Mouse (Mus musculus) forebrain, embryonic 13.5 days (tissue): Measurements from ENCODE around the gene Atp1b2. TPM values are rescaled to one million over a fixed set of nuclear protein-coding genes. Genes with fewer than 3 reads are reported as not detected.

ENCODE experiments used
- ATAC-seq: fragments of 200-750 bp; cut with Nextera tagmentation; 2 replicates; pipeline ENCODE4 v1.8.0; 2017
- H3K27ac ChIP-seq: fragments of 300-500 bp; sonication (generic); 2 replicates; pipeline ENCODE4 v1.5.1; 2015; ENCODE audit warnings: inconsistent platforms, mild to moderate bottlenecking, moderate library complexity
- H3K27me3 ChIP-seq: fragments of 300-500 bp; sonication (generic); 2 replicates; pipeline ENCODE4 v1.6.1; 2015; ENCODE audit warnings: mild to moderate bottlenecking, inconsistent platforms
- H3K36me3 ChIP-seq: fragments of 300-500 bp; sonication (generic); 2 replicates; pipeline ENCODE4 v1.6.1; 2015; ENCODE audit warnings: mild to moderate bottlenecking, inconsistent platforms; ENCODE audit not compliant: poor library complexity, severe bottlenecking
- H3K4me1 ChIP-seq: fragments of 300-500 bp; sonication (generic); 2 replicates; pipeline ENCODE4 v1.6.1; 2015; ENCODE audit warnings: inconsistent platforms
- H3K4me2 ChIP-seq: fragments of 300-500 bp; sonication (generic); 2 replicates; pipeline ENCODE4 v1.6.1; 2015; ENCODE audit warnings: inconsistent platforms, mild to moderate bottlenecking, moderate library complexity
- H3K4me3 ChIP-seq: fragments of 300-500 bp; sonication (generic); 2 replicates; pipeline ENCODE4 v1.5.1; 2015; ENCODE audit warnings: mild to moderate bottlenecking, inconsistent platforms
- H3K9ac ChIP-seq: fragments of 300-500 bp; sonication (generic); 2 replicates; pipeline ENCODE4 v1.6.1; 2015; ENCODE audit warnings: mild to moderate bottlenecking, inconsistent platforms
- H3K9me3 ChIP-seq: fragments of 300-500 bp; sonication (generic); replicated peaks from 2 replicates; pipeline ENCODE4 v1.6.1; 2016; ENCODE audit warnings: inconsistent platforms
- WGBS: fragments of 180-500 bp; shearing (Covaris S2); methylation state at CpG from one replicate; pipeline ENCODE4 v1.1.7; 2015; 5-methylcytosine and 5-hydroxymethylcytosine counted together
- polyA plus RNA-seq: library from polyadenylated mRNA; unstranded; fragments of >200 nt; fragmentation: Nextera tagmentation; extraction: Ambion mirVana; gene quantifications from 2 replicates; pipeline ENCODE4 v1.2.1, GENCODE M21; 2015

The Atp1b2 gene
- polyA plus RNA-seq, 1 experiment from 2014 or later: 12.7 TPM

GRCm38 (mm10) chr11:69575220-69575619 lies 30.5 kb downstream of the Atp1b2 start:
- H3K27ac ChIP-seq: no peak overlapping the region
- H3K36me3 ChIP-seq: peaks cover 42% of the 10 kb centered on the region
- no peak overlapping the region for H3K4me2 ChIP-seq
- no peaks in the 10 kb centered on the region for H3K9me3 ChIP-seq
- no peaks in the 10 kb centered on the region for H3K27me3 ChIP-seq
- peaks cover 34% of the 10 kb centered on the region for H3K4me1 ChIP-seq
- H3K4me3 ChIP-seq: no peak overlapping the region
- WGBS: 59% methylated on average over 3 of the region's 3 CpGs
- ATAC-seq: no peak
- H3K9ac ChIP-seq: no peak overlapping the region

GRCm38 (mm10) chr11:69565131-69565530 lies 40.6 kb downstream of the Atp1b2 start:
- ATAC-seq: no peak
- no peaks in the 10 kb centered on the region for H3K27me3 ChIP-seq
- H3K9ac ChIP-seq: no peak overlapping the region
- no peak overlapping the region for H3K27ac ChIP-seq
- no peak overlapping the region for H3K4me3 ChIP-seq
- WGBS: 82% methylated on average over 8 of the region's 8 CpGs
- H3K4me2 ChIP-seq: no peak overlapping the region
- H3K9me3 ChIP-seq: no peaks in the 10 kb centered on the region
- H3K4me1 ChIP-seq: peaks cover 30% of the 10 kb centered on the region
- peaks cover 78% of the 10 kb centered on the region for H3K36me3 ChIP-seq

- Histone ChIP-seq H3K27me3 (no peaks in the 10 kb centered on the region), H3K4me1 (peaks cover 37% of the 10 kb centered on the region), H3K9ac (no peak overlapping the region), H3K9me3 (no peaks in the 10 kb centered on the region), H3K4me3 (no peak overlapping the region), H3K36me3 (peaks cover 71% of the 10 kb centered on the region), H3K27ac (0 out of 2 replicates have a peak overlapping the region, but pooled peaks have one; percentile 14), H3K4me2 (no peak overlapping the region)
- 35% methylated on average over 3 of the region's 3 CpGs for WGBS
- ATAC-seq: no peak
These were observed 41.4 kb downstream of the Atp1b2 start for GRCm38 (mm10) chr11:69564391-69564790.

GRCm38 (mm10) chr11:69563373-69563772 lies 42.4 kb downstream of the Atp1b2 start:
- H3K27ac ChIP-seq: no peak overlapping the region
- H3K36me3 ChIP-seq: peaks cover 68% of the 10 kb centered on the region
- 88% methylated on average over 13 of the region's 13 CpGs for WGBS
- no peaks in the 10 kb centered on the region for H3K9me3 ChIP-seq
- H3K9ac ChIP-seq: no peak overlapping the region
- no peaks in the 10 kb centered on the region for H3K27me3 ChIP-seq
- peaks cover 47% of the 10 kb centered on the region for H3K4me1 ChIP-seq
- no peak overlapping the region for H3K4me2 ChIP-seq
- no peak for ATAC-seq
- no peak overlapping the region for H3K4me3 ChIP-seq

GRCm38 (mm10) chr11:69560896-69561854 lies 44.6 kb downstream of the Atp1b2 start:
- peak overlapping the region; percentile 83; the same call in 1 of the 2 replicates for H3K4me3 ChIP-seq
- peaks cover 47% of the 10 kb centered on the region for H3K36me3 ChIP-seq
- H3K27ac ChIP-seq: peak overlapping the region; percentile 87
- peak overlapping the region; percentile 98 for H3K4me2 ChIP-seq
- peak overlapping the region; percentile 98 for H3K9ac ChIP-seq
- 17% methylated on average over 16 of the region's 16 CpGs for WGBS
- no peaks in the 10 kb centered on the region for H3K27me3 ChIP-seq
- peak; percentile 56 for ATAC-seq
- no peaks in the 10 kb centered on the region for H3K9me3 ChIP-seq
- peaks cover 69% of the 10 kb centered on the region for H3K4me1 ChIP-seq

DNA sequence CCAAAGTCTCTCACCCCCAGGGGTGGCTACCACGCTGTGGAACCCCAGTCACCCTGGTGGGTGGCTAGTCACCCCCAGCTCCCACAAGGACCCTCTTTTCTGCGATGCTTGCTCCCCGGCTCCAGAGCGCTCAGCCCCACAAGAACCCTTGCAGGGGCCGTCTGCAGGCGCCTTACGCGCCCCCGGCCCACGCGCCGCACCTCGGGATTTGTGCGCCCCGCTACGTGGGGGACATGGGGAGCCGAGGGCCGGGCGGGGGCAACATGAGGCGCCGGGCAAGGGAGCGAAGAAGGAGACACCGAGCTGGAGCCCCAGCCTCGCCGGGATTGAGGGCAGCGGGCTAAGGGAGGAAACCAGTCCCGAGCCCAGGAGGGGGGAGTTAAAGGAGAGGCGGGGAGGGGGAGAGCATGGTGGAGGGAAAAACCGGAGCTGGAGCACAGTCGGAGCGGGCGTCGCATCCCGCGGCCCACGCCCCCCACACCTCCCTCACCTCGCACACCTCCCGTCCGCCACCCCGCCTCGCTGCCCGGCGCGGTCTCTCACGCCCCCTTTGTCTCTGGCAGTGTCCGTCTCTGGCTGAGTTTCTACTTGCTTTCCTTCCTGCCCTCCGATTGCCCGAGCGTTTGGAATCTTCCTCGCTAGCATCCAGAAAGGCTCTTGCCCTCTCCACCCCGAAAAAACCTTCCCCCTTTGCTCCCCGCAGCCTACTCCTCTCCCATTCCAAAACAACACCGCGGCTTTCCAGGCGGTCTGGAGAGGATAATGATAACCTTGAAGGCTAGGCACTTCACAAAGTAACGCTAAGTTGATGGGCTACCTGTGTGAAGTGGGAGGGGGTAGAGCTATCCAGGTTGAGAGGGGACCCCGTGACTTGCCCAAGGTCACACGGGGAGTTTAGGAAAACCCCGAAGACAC lies 45.6 kb downstream of the Atp1b2 start, which contains the start of gene Efnb3:
Efnb3 (minus strand) TSS at position 355 of the 915 bp plus-strand sequence.
- peaks cover 80% of the 10 kb centered on the region for H3K4me1 ChIP-seq
- ATAC-seq: peak; percentile 68
- H3K4me3 ChIP-seq: peak within 1 kb of the TSS; percentile 83
- WGBS: under 1% methylated on average over 56 of the region's 59 CpGs
- peak within 1 kb of the TSS; percentile 87 for H3K27ac ChIP-seq
- H3K9me3 ChIP-seq: no peaks in the 10 kb centered on the region
- peaks cover 48% of the 10 kb centered on the region for H3K36me3 ChIP-seq
- no peaks in the 10 kb centered on the region for H3K27me3 ChIP-seq
- H3K4me2 ChIP-seq: peak within 1 kb of the TSS; percentile 98
- peak within 1 kb of the TSS; percentile 98 for H3K9ac ChIP-seq

DNA sequence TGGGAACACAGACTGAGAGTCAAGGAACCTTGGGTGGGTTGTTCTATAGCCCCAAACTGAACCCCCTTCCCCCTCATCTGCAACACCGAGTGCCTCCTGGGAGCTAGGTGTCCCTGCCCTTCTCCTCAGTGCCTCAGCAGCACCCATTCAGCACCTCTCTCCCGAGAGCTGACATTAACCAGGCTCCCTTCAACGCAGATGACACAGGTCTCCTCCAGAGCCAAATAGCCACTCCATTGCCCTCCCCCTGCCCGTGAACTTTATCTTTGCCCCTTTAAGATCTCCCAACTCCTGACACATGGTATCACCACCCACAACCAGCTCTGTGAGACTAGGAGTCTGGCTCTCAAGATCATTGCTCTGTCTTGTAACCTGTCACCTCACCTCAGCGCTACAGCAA lies 46.6 kb downstream of the Atp1b2 start:
- Histone ChIP-seq H3K4me1 (peaks cover 87% of the 10 kb centered on the region), H3K36me3 (peaks cover 44% of the 10 kb centered on the region), H3K27me3 (no peaks in the 10 kb centered on the region), H3K4me3 (peak overlapping the region; percentile 83), H3K27ac (peak overlapping the region; percentile 87), H3K4me2 (peak overlapping the region; percentile 98), H3K9me3 (no peaks in the 10 kb centered on the region), H3K9ac (peak overlapping the region; percentile 98)
- WGBS: 9% methylated on average over 5 of the region's 5 CpGs
- ATAC-seq: no peak

DNA sequence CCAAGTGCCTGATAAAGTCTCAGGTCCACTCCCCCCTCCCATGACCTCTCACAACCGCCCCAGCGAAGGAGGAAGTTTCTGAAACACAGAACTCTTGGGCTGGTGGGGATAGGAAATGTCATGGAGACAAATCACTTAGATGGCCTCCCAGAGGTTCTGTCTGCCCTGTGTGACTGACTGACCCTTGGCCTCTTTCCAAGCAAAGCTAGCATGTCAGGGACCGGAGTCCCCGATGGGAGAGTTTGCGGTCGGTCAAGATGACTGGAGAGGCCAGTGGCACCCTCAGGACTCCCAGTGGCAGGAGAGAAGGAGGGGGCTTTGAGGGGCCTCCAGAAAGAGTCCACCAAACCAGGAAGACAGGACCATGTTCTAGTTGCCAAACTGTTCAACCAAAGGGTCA lies 47.0 kb downstream of the Atp1b2 start:
- peak overlapping the region; percentile 70 for H3K27ac ChIP-seq
- ATAC-seq: no peak
- H3K4me1 ChIP-seq: peaks cover 88% of the 10 kb centered on the region
- no peaks in the 10 kb centered on the region for H3K27me3 ChIP-seq
- peak overlapping the region; percentile 83 for H3K4me3 ChIP-seq
- peaks cover 42% of the 10 kb centered on the region for H3K36me3 ChIP-seq
- peak overlapping the region; percentile 98 for H3K4me2 ChIP-seq
- H3K9me3 ChIP-seq: no peaks in the 10 kb centered on the region
- peak overlapping the region; percentile 98 for H3K9ac ChIP-seq
- WGBS: 52% methylated on average over 6 of the region's 6 CpGs

DNA sequence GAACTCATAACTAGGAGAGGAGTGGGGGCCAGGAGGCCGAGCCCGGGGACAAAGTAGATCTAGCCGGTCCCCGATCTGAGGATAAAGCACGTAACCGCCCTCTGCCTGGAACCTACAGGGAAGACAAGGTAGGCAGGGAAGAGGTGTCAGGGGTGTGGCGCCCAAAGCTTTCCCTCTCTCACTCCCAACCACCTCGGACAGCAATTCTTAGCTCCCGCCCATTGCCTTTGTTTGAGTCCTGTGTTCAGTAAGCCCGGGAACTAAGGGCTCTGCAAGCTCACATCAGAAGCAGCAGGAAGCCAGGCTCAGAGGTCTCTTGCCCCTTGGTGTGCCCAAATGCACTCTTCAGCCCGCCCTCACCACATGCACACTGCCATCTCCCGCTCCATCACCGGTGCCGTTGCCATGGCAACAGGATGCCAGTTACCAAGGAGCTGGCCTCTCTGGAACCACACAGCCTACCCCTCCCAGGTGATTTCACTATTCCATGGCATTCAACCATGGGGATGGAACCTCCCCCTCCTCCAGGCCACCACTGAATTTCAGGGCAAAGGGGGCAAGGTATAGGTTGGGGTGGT lies 48.3 kb downstream of the Atp1b2 start:
- no peaks in the 10 kb centered on the region for H3K27me3 ChIP-seq
- peaks cover 29% of the 10 kb centered on the region for H3K36me3 ChIP-seq
- peak overlapping the region; percentile 98 for H3K9ac ChIP-seq
- H3K4me1 ChIP-seq: peaks cover 99% of the 10 kb centered on the region
- H3K9me3 ChIP-seq: no peaks in the 10 kb centered on the region
- peak overlapping the region; percentile 83 for H3K4me3 ChIP-seq
- peak overlapping the region; percentile 70 for H3K27ac ChIP-seq
- WGBS: 11% methylated on average over 14 of the region's 14 CpGs
- no peak for ATAC-seq
- peak overlapping the region; percentile 98 for H3K4me2 ChIP-seq

DNA sequence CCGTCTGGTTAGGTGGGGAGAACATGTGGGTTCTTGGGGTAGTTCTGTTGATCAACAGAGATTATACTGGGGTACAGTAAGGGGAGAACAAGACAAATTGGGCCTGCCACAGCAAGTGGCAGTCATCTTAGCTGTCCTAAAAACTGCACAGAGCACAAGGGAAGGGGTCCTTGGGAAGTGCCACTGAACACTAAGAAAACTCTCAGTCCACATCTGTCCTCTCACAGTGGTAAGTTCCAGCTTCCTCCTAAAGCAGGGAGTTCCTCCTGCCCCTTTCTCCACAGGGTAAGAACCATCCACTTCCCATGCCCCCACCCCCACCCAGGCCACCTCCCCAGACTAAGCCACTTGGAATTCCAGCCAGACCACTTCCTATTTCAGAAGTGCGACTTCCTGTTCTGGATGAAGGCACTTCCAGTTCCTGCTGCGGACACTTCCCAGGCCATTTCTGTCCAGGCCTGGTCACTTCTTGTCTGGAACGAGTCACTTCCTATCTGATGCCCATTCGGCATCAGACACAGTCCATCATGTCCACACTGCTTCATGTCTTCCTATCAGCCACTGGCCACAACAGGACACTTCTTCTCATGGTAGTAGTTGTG lies 51.1 kb downstream of the Atp1b2 start:
- Histone ChIP-seq H3K27me3 (no peaks in the 10 kb centered on the region), H3K9me3 (no peaks in the 10 kb centered on the region), H3K36me3 (peaks cover 19% of the 10 kb centered on the region), H3K4me3 (no peak overlapping the region), H3K4me2 (no peak overlapping the region), H3K27ac (peak overlapping the region; percentile 70), H3K4me1 (peaks cover 84% of the 10 kb centered on the region), H3K9ac (no peak overlapping the region)
- 83% methylated on average over 5 of the region's 5 CpGs for WGBS
- ATAC-seq: no peak

DNA sequence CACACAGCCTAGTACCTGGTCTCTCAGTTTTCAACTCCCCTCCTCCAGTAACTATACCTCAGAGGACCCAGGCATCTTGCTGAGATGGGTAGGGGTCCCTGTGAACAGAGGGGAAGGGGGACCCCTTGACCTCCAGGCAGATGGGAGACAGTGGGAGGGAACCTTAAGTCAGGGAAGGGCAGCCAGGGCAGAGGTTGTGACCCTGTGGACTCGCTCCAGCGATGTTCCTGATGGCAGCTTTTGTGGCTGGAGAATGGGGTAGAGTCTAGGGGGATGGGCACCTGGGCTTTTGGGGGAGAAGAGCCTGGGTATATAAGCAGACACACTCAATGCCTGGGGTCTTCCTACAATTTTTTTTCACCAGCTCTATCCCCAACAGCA lies 52.4 kb downstream of the Atp1b2 start:
- Histone ChIP-seq H3K27me3 (no peaks in the 10 kb centered on the region), H3K9me3 (no peaks in the 10 kb centered on the region), H3K4me2 (peak overlapping the region; percentile 49), H3K36me3 (peaks cover 19% of the 10 kb centered on the region), H3K4me3 (0 out of 2 replicates have a peak overlapping the region, but pooled peaks have one; percentile 16), H3K4me1 (peaks cover 82% of the 10 kb centered on the region), H3K9ac (peak overlapping the region; percentile 52), H3K27ac (peak overlapping the region; percentile 94)
- ATAC-seq: peak; percentile 2; the same call in 1 of the 2 replicates
- WGBS: 0% methylated on average over 2 of the region's 2 CpGs
